Comparison of ENCODE assay signal across 22 mouse cellular contexts in genomic region chrX:85226883-85227282, GRCm38 (mm10). TPM values are rescaled to one million over a fixed set of nuclear protein-coding genes. Genes with fewer than 3 reads are reported as not detected.
A peak's percentile ranks its signal among the peaks of the same experiment; 100 is the strongest.
DNase-seq lines count a peak whose midpoint lies in the region; ATAC-seq and TF ChIP-seq lines count a peak whose summit lies in the region.
"Had no signal": no experiment of that assay in that cellular context is flagged by ENCODE, and none has a peak within 500 bp of the region (broad histone marks: within the 10 kb centered on the region; RNA-seq: fewer than 3 reads in every experiment).

No protein-coding gene starts in this region.

- H3K27me3 ChIP-seq in MEL (ENCODE audit: control insufficient read depth in 1 of 2, insufficient read depth in 2 of 2, low read length in 2 of 2), result no peaks in the 10 kb centered on the region
- H3K27me3 ChIP-seq in hindbrain, embryonic 12.5 days, result no peaks in the 10 kb centered on the region
- H3K27me3 ChIP-seq: limb, embryonic 13.5 days had no signal

- TF ChIP-seq CTCF in MEL (IDR thresholded peaks at IDR 0.05 in 2 of 3, conservative IDR thresholded peaks at IDR 0.05 in 1 of 3; ENCODE audit: control insufficient read depth in 1 of 3, insufficient read depth in 1 of 3, low read depth in 2 of 3, low read length in 3 of 3, poor library complexity in 1 of 3, severe bottlenecking in 1 of 3), result no peak

- H3K9me3 ChIP-seq in MEL (replicated peaks; ENCODE audit: insufficient read depth, low read length), result no peaks in the 10 kb centered on the region
- no peaks in the 10 kb centered on the region for H3K9me3 ChIP-seq in hindbrain, embryonic 12.5 days (replicated peaks)
- H3K9me3 ChIP-seq: limb, embryonic 13.5 days; midbrain, embryonic 10.5 days had no signal

- no peak overlapping the region for H3K4me3 ChIP-seq in MEL (ENCODE audit: control insufficient read depth in 1 of 2, insufficient read depth in 1 of 2, low read depth in 2 of 2, low read length in 2 of 2)
- no peak overlapping the region for H3K4me3 ChIP-seq in hindbrain, embryonic 12.5 days
- H3K4me3 ChIP-seq: limb, embryonic 13.5 days; midbrain, embryonic 10.5 days had no signal

- no peaks in the 10 kb centered on the region for H3K79me2 ChIP-seq in MEL (ENCODE audit: control insufficient read depth, insufficient read depth, low read length, poor library complexity)

- peak; percentile 7 for DNase-seq in lung, postnatal 10 days
- no peak for DNase-seq in lung, postnatal 25 days (ENCODE audit: low spot score)
- peak; percentile 1 for DNase-seq in MEL (ENCODE audit: low read depth, low spot score)
- DNase-seq in thymus, postnatal 36 days, result peak; percentile 33 to 34
- DNase-seq in cerebellum, adult 9-10 months, result no peak
- DNase-seq in frontal cortex, postnatal 36 days (ENCODE audit: low spot score in 2 of 2), result no peak
- DNase-seq: cerebellum, postnatal 10 days; kidney, adult 11 months; kidney, postnatal 14 days; right cerebral cortex, postnatal 4 days had no signal

- TF ChIP-seq EP300 in MEL (IDR thresholded peaks at IDR 0.05; ENCODE audit: low read depth in 1 of 2, low read length in 2 of 2), result no peak

- TF ChIP-seq RAD21 in MEL (IDR thresholded peaks at IDR 0.05; ENCODE audit: low read depth, low read length), result no peak

- no peaks in the 10 kb centered on the region for H3K36me3 ChIP-seq in MEL (ENCODE audit: control insufficient read depth in 1 of 2, insufficient read depth in 2 of 2, low read length in 2 of 2)
- no peaks in the 10 kb centered on the region for H3K36me3 ChIP-seq in hindbrain, embryonic 12.5 days
- H3K36me3 ChIP-seq: limb, embryonic 13.5 days; midbrain, embryonic 10.5 days had no signal

- H3K4me1 ChIP-seq in MEL (ENCODE audit: control insufficient read depth in 1 of 2, insufficient read depth in 2 of 2, low read length in 2 of 2), result no peaks in the 10 kb centered on the region
- no peaks in the 10 kb centered on the region for H3K4me1 ChIP-seq in hindbrain, embryonic 12.5 days
- H3K4me1 ChIP-seq: limb, embryonic 13.5 days; midbrain, embryonic 10.5 days had no signal

- no peak overlapping the region for H3K27ac ChIP-seq in MEL (ENCODE audit: control insufficient read depth, low read depth, low read length)
- H3K27ac ChIP-seq in hindbrain, embryonic 12.5 days, result no peak overlapping the region
- H3K27ac ChIP-seq: hindbrain, postnatal 0 days; limb, embryonic 13.5 days; liver, embryonic 14.5 days; midbrain, embryonic 10.5 days had no signal

- no peak overlapping the region for H3K4me2 ChIP-seq in hindbrain, embryonic 12.5 days (replicated peaks)
- H3K4me2 ChIP-seq: limb, embryonic 13.5 days had no signal

- TF ChIP-seq POLR2A in MEL (IDR thresholded peaks at IDR 0.05; ENCODE audit: control insufficient read depth in 1 of 2, insufficient read depth in 1 of 2, low read depth in 1 of 2, low read length in 2 of 2, poor library complexity in 1 of 2), result no peak

- no peak overlapping the region for H3K9ac ChIP-seq in MEL (ENCODE audit: control insufficient read depth, low read depth, low read length, poor library complexity, severe bottlenecking)
- no peak overlapping the region for H3K9ac ChIP-seq in hindbrain, embryonic 12.5 days
- H3K9ac ChIP-seq: limb, embryonic 13.5 days; liver, embryonic 14.5 days had no signal

- peak; percentile 87 for ATAC-seq in megakaryocyte progenitor cell, adult 5-6 weeks (replicated peaks; ENCODE audit: poor library complexity)
- no peak for ATAC-seq in hindbrain, embryonic 12.5 days (ENCODE audit: low FRiP score)
- ATAC-seq: forebrain, embryonic 14.5 days; hindbrain, postnatal 0 days had no signal

TF ChIP-seq in MEL, 35 proteins besides CTCF, POLR2A, EP300 and RAD21:
- TF ChIP-seq MYB (IDR thresholded peaks at IDR 0.05; ENCODE audit: low read depth, low read length) (no peak), POLR2AphosphoS2 (IDR thresholded peaks at IDR 0.05; ENCODE audit: low read length) (no peak), BHLHE40 (IDR thresholded peaks at IDR 0.05; ENCODE audit: borderline replicate concordance, low read depth, low read length) (no peak), ZNF384 (IDR thresholded peaks at IDR 0.05; ENCODE audit: low read depth, low read length) (no peak), MYC (IDR thresholded peaks at IDR 0.05; ENCODE audit: low read depth, low read length) (no peak), TBP (IDR thresholded peaks at IDR 0.05; ENCODE audit: low read depth, low read length) (no peak), CHD2 (IDR thresholded peaks at IDR 0.05; ENCODE audit: low read length) (no peak), POLR2AphosphoS5 (IDR thresholded peaks at IDR 0.05; ENCODE audit: borderline replicate concordance, low read depth, low read length) (no peak), SMC3 (IDR thresholded peaks at IDR 0.05; ENCODE audit: low read depth, low read length) (no peak)
TF ChIP-seq in MEL: peak in this region for 0.

RNA-seq across cellular contexts. Expression of gene Fthl17a, which starts 22.6 kb away (rescaled TPM):
- not detected in 2 replicates for total RNA-seq in MEL (2012; rRNA removed)
- polyA plus RNA-seq in MEL (2012; ENCODE audit: insufficient read depth in 1 of 2, insufficient read length in 2 of 2, low read depth in 1 of 2, low replicate concordance in 2 of 2, missing spikeins in 1 of 2), result not detected
- not detected in 2 replicates for total RNA-seq in megakaryocyte progenitor cell, adult 5-6 weeks (2015)
- not detected in 2 replicates for total RNA-seq in megakaryocyte progenitor cell, adult 5-6 weeks (2017)
- not detected in 2 replicates for polyA plus RNA-seq in hindbrain, embryonic 12.5 days (2016; fragmentation: Nextera tagmentation; extraction: Ambion mirVana)
- total RNA-seq: adrenal gland, postnatal 4 days; hindbrain, postnatal 0 days; left cerebral cortex, postnatal 10 days had no signal
- polyA plus RNA-seq: forebrain, embryonic 14.5 days; heart, postnatal 0 days; hindbrain, postnatal 0 days; limb, embryonic 13.5 days; liver, embryonic 14.5 days; lung, embryonic 16.5 days; midbrain, embryonic 10.5 days; neural tube, embryonic 14.5 days had no signal

Comparison
In these comparisons a context has a peak if more than half of its experiments do, and no peak if none do; other contexts are left out.
1. DNase-seq: peak in lung, postnatal 10 days (single experiment), MEL (single experiment) and thymus, postnatal 36 days (2 of 2); none in lung, postnatal 25 days (single experiment), cerebellum, adult 9-10 months (single experiment) and frontal cortex, postnatal 36 days (0 of 2).